Mouse (Mus musculus) lung, embryonic 14.5 days (tissue): ENCODE measurements around the gene Aurkaip1. TPM values are rescaled to one million over a fixed set of nuclear protein-coding genes. Genes with fewer than 3 reads are reported as not detected.

Source experiments
- ATAC-seq: fragments of 200-750 bp; cut with Nextera tagmentation; 2 replicates; pipeline ENCODE4 v1.8.0; 2017; ENCODE audit warnings: mild to moderate bottlenecking, moderate TSS enrichment, moderate library complexity; ENCODE audit not compliant: insufficient read depth
- DNase-seq: peaks from one replicate; pipeline ENCODE4 v3.0.0-alpha.2; 2015
- H3K27ac ChIP-seq: fragments of 300-500 bp; sonication (generic); 2 replicates; pipeline ENCODE4 v1.5.1; 2014; ENCODE audit warnings: low read depth, mild to moderate bottlenecking, moderate library complexity
- H3K27me3 ChIP-seq: fragments of 300-500 bp; sonication (generic); 2 replicates; pipeline ENCODE4 v1.6.1; 2014; ENCODE audit warnings: low read length, control low read depth; ENCODE audit not compliant: insufficient read depth
- H3K36me3 ChIP-seq: fragments of 300-500 bp; sonication (generic); 2 replicates; pipeline ENCODE4 v1.6.1; 2014; ENCODE audit warnings: control low read depth; ENCODE audit not compliant: insufficient read depth
- H3K4me1 ChIP-seq: fragments of 300-500 bp; sonication (generic); 2 replicates; pipeline ENCODE4 v1.6.1; 2014; ENCODE audit warnings: antibody characterized with exemption, control low read depth; ENCODE audit not compliant: insufficient read depth
- H3K4me2 ChIP-seq: fragments of 300-500 bp; sonication (generic); 2 replicates; pipeline ENCODE4 v1.6.1; 2014; ENCODE audit warnings: mild to moderate bottlenecking
- H3K4me3 ChIP-seq: fragments of 300-500 bp; sonication (generic); 2 replicates; pipeline ENCODE4 v1.5.1; 2014; ENCODE audit warnings: low read depth, low read length
- H3K9ac ChIP-seq: fragments of 300-500 bp; sonication (generic); 2 replicates; pipeline ENCODE4 v1.6.1; 2014
- H3K9me3 ChIP-seq: fragments of 300-500 bp; sonication (generic); 2 replicates; pipeline ENCODE4 v1.6.1; 2016; ENCODE audit warnings: low read depth, low read length, control low read depth
- CTCF ChIP-seq: IDR thresholded peaks from 2 replicates; pipeline ENCODE4 v1.5.1; 2016; ENCODE audit warnings: antibody characterized with exemption, low read depth
- WGBS: fragments of 180-500 bp; shearing (Covaris S2); extraction: QIAGEN DNeasy Blood & Tissue Kit; methylation state at CpG from one replicate; pipeline ENCODE4 v1.1.7; 2014; 5-methylcytosine and 5-hydroxymethylcytosine counted together
- microRNA-seq: library from miRNA; unstranded; fragments of <30 nt; microRNA quantifications from one replicate; pipeline ENCODE4, GENCODE M21; 2016; ENCODE audit warnings: borderline number of aligned reads
- polyA plus RNA-seq: library from polyadenylated mRNA; unstranded; fragments of >200 nt; fragmentation: Nextera tagmentation; extraction: Ambion mirVana; gene quantifications from 2 replicates; pipeline ENCODE4 v1.2.1, GENCODE M21; 2014

The Aurkaip1 gene
- polyA plus RNA-seq, 1 experiment from 2014 or later = 136 TPM

GRCm38 (mm10) chr4:155868614-155869298 is 37.7 kb downstream of the Aurkaip1 start:
- Histone ChIP-seq H3K27ac (0 out of 2 replicates have a peak overlapping the region, but pooled peaks have one; percentile 30), H3K9me3 (no peaks in the 10 kb centered on the region), H3K4me2 (peak overlapping the region; percentile 96), H3K4me3 (peak overlapping the region; percentile 66), H3K27me3 (no peaks in the 10 kb centered on the region), H3K9ac (peak overlapping the region; percentile 71), H3K4me1 (peaks cover 4% of the 10 kb centered on the region; the same call in 1 of the 2 replicates), H3K36me3 (peaks cover 35% of the 10 kb centered on the region)
- no peak for DNase-seq
- peak; percentile 52; the same call in 1 of the 2 replicates for ATAC-seq
- 6% methylated on average over 22 of the region's 22 CpGs for WGBS
- no peak for TF ChIP-seq CTCF

DNA sequence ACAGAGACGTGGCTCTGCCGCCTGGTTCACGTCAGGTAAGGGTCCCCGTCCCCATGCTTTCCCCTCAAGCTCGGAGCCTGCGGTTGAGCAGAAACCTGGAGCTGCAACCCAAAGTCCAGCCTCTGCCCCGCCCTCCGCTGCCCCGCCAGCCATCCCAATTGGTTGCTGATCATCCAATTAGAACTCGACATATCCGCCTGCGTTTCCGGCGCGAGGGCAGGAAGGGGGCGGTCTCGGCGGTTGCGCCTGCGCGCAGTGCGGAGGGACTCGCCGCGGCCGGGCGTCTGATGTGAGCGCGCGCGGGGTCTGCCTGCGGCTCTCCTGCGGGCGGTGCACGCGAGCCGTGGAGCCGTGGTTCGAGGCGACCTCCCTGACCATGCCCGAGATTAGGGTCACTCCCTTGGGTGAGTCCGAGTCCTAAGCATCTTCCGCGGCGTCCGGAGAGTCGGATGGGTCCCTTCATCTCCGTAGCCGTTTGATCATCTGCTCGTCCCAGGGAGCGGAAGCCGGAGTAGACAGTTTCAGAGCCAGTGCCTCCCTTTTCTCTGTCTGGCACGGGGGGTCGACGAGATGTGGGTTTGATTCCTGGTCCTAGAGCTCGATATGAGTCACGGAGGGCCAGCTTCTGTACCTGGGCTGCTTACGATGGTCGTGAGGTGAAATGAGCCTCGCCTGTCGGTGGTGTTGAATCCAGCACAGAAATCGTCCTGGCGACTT is 38.4 kb downstream of the Aurkaip1 start, which contains the start of the genes Cptp and Ints11:
Gene Cptp (minus strand): TSS at position 124 of the 717 bp plus-strand sequence.
Gene Ints11 (plus strand): TSS at position 230 of the 717 bp plus-strand sequence.
- peak within 1 kb of the TSS; percentile 96 for H3K4me2 ChIP-seq
- under 1% methylated on average over 63 of the region's 63 CpGs for WGBS
- 0 out of 2 replicates have a peak within 1 kb of the TSS, but pooled peaks have one; percentile 30 for H3K27ac ChIP-seq
- ATAC-seq (peak; percentile 98), DNase-seq (peak; percentile 97)
- peak within 1 kb of the TSS; percentile 66 for H3K4me3 ChIP-seq
- peaks cover 4% of the 10 kb centered on the region; the same call in 1 of the 2 replicates for H3K4me1 ChIP-seq
- H3K27me3 ChIP-seq = no peaks in the 10 kb centered on the region
- TF ChIP-seq CTCF = peak; percentile 20; the same call in 1 of the 2 replicates
- peak within 1 kb of the TSS; percentile 71 for H3K9ac ChIP-seq
- H3K36me3 ChIP-seq = peaks cover 42% of the 10 kb centered on the region
- no peaks in the 10 kb centered on the region for H3K9me3 ChIP-seq

DNA sequence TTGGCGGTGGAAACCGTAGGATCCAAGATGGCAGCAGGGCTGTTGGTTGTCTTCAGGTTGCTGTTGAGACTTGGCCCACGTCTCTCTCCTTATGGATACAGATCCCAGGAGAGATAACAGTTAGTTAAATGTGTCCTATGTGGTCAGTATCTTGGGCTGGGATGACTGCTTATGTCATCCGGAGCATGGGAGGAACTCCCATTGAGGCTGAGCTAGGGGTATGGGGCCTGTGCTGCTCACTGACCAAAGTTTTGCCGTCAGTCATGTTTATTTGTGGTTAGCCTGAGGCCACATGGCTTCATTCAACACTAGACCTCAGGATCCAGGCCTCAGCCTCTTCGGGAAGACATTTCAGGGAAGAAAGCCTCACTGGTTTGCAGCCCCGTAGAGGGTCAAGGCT is 40.3 kb downstream of the Aurkaip1 start:
- 83% methylated on average over 7 of the region's 7 CpGs for WGBS
- no peak for TF ChIP-seq CTCF
- DNase-seq (no peak), ATAC-seq (no peak)
- H3K4me3 ChIP-seq = no peak overlapping the region
- H3K9ac ChIP-seq = no peak overlapping the region
- no peaks in the 10 kb centered on the region for H3K9me3 ChIP-seq
- peaks cover 48% of the 10 kb centered on the region for H3K36me3 ChIP-seq
- peaks cover 4% of the 10 kb centered on the region; the same call in 1 of the 2 replicates for H3K4me1 ChIP-seq
- H3K27ac ChIP-seq = no peak overlapping the region
- no peaks in the 10 kb centered on the region for H3K27me3 ChIP-seq
- H3K4me2 ChIP-seq = no peak overlapping the region

Small RNA genes lying within 50 kb of the gene (microRNA-seq; reads per million reads assigned to microRNA genes)
- gene Gm27743 = not detected

Other genes with a start within 250 kb of the Aurkaip1 start
- 9.5 and 9.7 TPM in 2 replicates for gene Slc35e2, start 229.9 kb upstream of the Aurkaip1 start, polyA plus RNA-seq
- 56.3 and 58.7 TPM in 2 replicates for gene Cdk11b, start 206.4 kb upstream of the Aurkaip1 start, polyA plus RNA-seq
- not detected in 2 replicates for gene Gm10563, start 185.9 kb upstream of the Aurkaip1 start, polyA plus RNA-seq
- gene Mmp23, start 177.9 kb upstream of the Aurkaip1 start, polyA plus RNA-seq = 34.8 and 38.7 TPM in 2 replicates
- gene Mib2, start 162.1 kb upstream of the Aurkaip1 start, polyA plus RNA-seq = 22.4 and 24.8 TPM in 2 replicates
- gene Fndc10, start 136.9 kb upstream of the Aurkaip1 start, polyA plus RNA-seq = 2.5 and 2.7 TPM in 2 replicates
- 153 and 156 TPM in 2 replicates for gene Ssu72, start 126.5 kb upstream of the Aurkaip1 start, polyA plus RNA-seq
- gene Tmem240, start 96.5 kb upstream of the Aurkaip1 start, polyA plus RNA-seq = 0.41 and 0.86 TPM in 2 replicates
- 96.6 and 102 TPM in 2 replicates for gene Atad3a, start 70.2 kb upstream of the Aurkaip1 start, polyA plus RNA-seq
- 8.7 and 8.9 TPM in 2 replicates for gene Vwa1, start 56.6 kb upstream of the Aurkaip1 start, polyA plus RNA-seq
- 0.12 and 0.15 TPM in 2 replicates for gene Tmem88b, start 45.4 kb upstream of the Aurkaip1 start, polyA plus RNA-seq
- gene Ankrd65, start 40.8 kb upstream of the Aurkaip1 start, polyA plus RNA-seq = not detected in 2 replicates
- gene Mrpl20, start 28.4 kb upstream of the Aurkaip1 start, polyA plus RNA-seq = 226 and 231 TPM in 2 replicates
- gene Ccnl2, start 18.8 kb upstream of the Aurkaip1 start, polyA plus RNA-seq = 172 and 174 TPM in 2 replicates
- 148 and 155 TPM in 2 replicates for gene Mxra8, start 8.4 kb downstream of the Aurkaip1 start, polyA plus RNA-seq
- gene Dvl1, start 16.1 kb downstream of the Aurkaip1 start, polyA plus RNA-seq = 11.3 and 17.8 TPM in 2 replicates
- gene Tas1r3, start 32.1 kb downstream of the Aurkaip1 start, polyA plus RNA-seq = 0.16 and 0.22 TPM in 2 replicates
- 17.1 and 18.4 TPM in 2 replicates for gene Cptp, start 38.2 kb downstream of the Aurkaip1 start, polyA plus RNA-seq
- gene Ints11, start 38.3 kb downstream of the Aurkaip1 start, polyA plus RNA-seq = 83.6 and 84.7 TPM in 2 replicates
- 43.6 and 50.9 TPM in 2 replicates for gene Pusl1, start 60.5 kb downstream of the Aurkaip1 start, polyA plus RNA-seq
- gene Acap3, start 60.5 kb downstream of the Aurkaip1 start, polyA plus RNA-seq = 17.9 and 20.5 TPM in 2 replicates
- gene Ube2j2, start 112.6 kb downstream of the Aurkaip1 start, polyA plus RNA-seq = 124 and 127 TPM in 2 replicates
- gene C1qtnf12, start 131.0 kb downstream of the Aurkaip1 start, polyA plus RNA-seq = 35.9 and 43.5 TPM in 2 replicates
- gene B3galt6, start 161.4 kb downstream of the Aurkaip1 start, polyA plus RNA-seq = 17.1 and 18.2 TPM in 2 replicates
- 152 TPM in 2 replicates for gene Sdf4, start 161.6 kb downstream of the Aurkaip1 start, polyA plus RNA-seq
- 0.47 and 0.60 TPM in 2 replicates for gene Tnfrsf4, start 182.6 kb downstream of the Aurkaip1 start, polyA plus RNA-seq
- gene Tnfrsf18, start 194.9 kb downstream of the Aurkaip1 start, polyA plus RNA-seq = 1.3 TPM in 2 replicates
- 2.1 and 3.0 TPM in 2 replicates for gene Ttll10, start 228.1 kb downstream of the Aurkaip1 start, polyA plus RNA-seq